Mouse (Mus musculus): ENCODE results near the gene Ctsw. TPM values are rescaled to one million over a fixed set of nuclear protein-coding genes. Genes with fewer than 3 reads are reported as not detected.
A peak's percentile ranks its signal among the peaks of the same experiment; 100 is the strongest.
"Not testable (repeated sequence)": the region's sequence is repeated elsewhere in the genome, so short reads cannot be mapped to it uniquely, and the experiment has no call there.

Ctsw gene
- polyA plus RNA-seq, 1 experiment = 12.4 TPM

- WGBS = 11% methylated on average over 10 of the region's 10 CpGs
- not testable (repeated sequence) for DNase-seq (ENCODE audit: low read depth, low spot score)
Measured at GRCm38 (mm10) chr19:5489721-5490120, 21.4 kb upstream of the Ctsw start.

GRCm38 (mm10) chr19:5488878-5489571 is 20.7 kb upstream of the Ctsw start:
- DNase-seq (ENCODE audit: low read depth, low spot score) = peak; percentile 88
- under 1% methylated on average over 26 of the region's 26 CpGs for WGBS

- under 1% methylated on average over 39 of the region's 39 CpGs for WGBS
- DNase-seq (ENCODE audit: low read depth, low spot score) = peak; percentile 88
Measured at GRCm38 (mm10) chr19:5487768-5488550, 19.7 kb upstream of the Ctsw start, which contains the start of gene Mus81. Mus81 (minus strand) TSS chr19:5488402.

- 76% methylated on average over 4 of the region's 4 CpGs for WGBS
- no peak for DNase-seq (ENCODE audit: low read depth, low spot score)
Measured at GRCm38 (mm10) chr19:5486771-5487170, 18.5 kb upstream of the Ctsw start.

GRCm38 (mm10) chr19:5486286-5486685 is 18.0 kb upstream of the Ctsw start:
- 53% methylated on average over 8 of the region's 8 CpGs for WGBS
- DNase-seq (ENCODE audit: low read depth, low spot score) = no peak

GRCm38 (mm10) chr19:5485821-5486220 is 17.5 kb upstream of the Ctsw start:
- DNase-seq (ENCODE audit: low read depth, low spot score) = no peak
- 92% methylated on average over 7 of the region's 7 CpGs for WGBS

- 87% methylated on average over 8 of the region's 8 CpGs for WGBS
- no peak for DNase-seq (ENCODE audit: low read depth, low spot score)
Measured at GRCm38 (mm10) chr19:5485371-5485770, 17.1 kb upstream of the Ctsw start.

GRCm38 (mm10) chr19:5484496-5484895 is 16.2 kb upstream of the Ctsw start:
- WGBS = 92% methylated on average over 5 of the region's 5 CpGs
- DNase-seq (ENCODE audit: low read depth, low spot score) = no peak

GRCm38 (mm10) chr19:5483386-5484359 is 15.4 kb upstream of the Ctsw start:
- DNase-seq (ENCODE audit: low read depth, low spot score) = no peak
- WGBS = 84% methylated on average over 19 of the region's 19 CpGs

- DNase-seq (ENCODE audit: low read depth, low spot score) = no peak
- 88% methylated on average over 10 of the region's 10 CpGs for WGBS
Measured at GRCm38 (mm10) chr19:5481398-5481797, 13.1 kb upstream of the Ctsw start.

- 63% methylated on average over 10 of the region's 10 CpGs for WGBS
- DNase-seq (ENCODE audit: low read depth, low spot score) = no peak
Measured at GRCm38 (mm10) chr19:5480016-5480415, 11.7 kb upstream of the Ctsw start.

GRCm38 (mm10) chr19:5477668-5478300 is 9.5 kb upstream of the Ctsw start:
- DNase-seq (ENCODE audit: low read depth, low spot score) = no peak
- WGBS = 81% methylated on average over 18 of the region's 18 CpGs

- WGBS = 89% methylated on average over 10 of the region's 10 CpGs
- no peak for DNase-seq (ENCODE audit: low read depth, low spot score)
Measured at GRCm38 (mm10) chr19:5477004-5477667, 8.8 kb upstream of the Ctsw start.

GRCm38 (mm10) chr19:5475069-5475714 is 6.9 kb upstream of the Ctsw start:
- DNase-seq (ENCODE audit: low read depth, low spot score) = no peak
- WGBS = 51% methylated on average over 13 of the region's 13 CpGs

- 1% methylated on average over 68 of the region's 68 CpGs for WGBS
- DNase-seq (ENCODE audit: low read depth, low spot score) = no peak
Measured at GRCm38 (mm10) chr19:5474281-5475068, 6.2 kb upstream of the Ctsw start.

- 2% methylated on average over 22 of the region's 22 CpGs for WGBS
- DNase-seq (ENCODE audit: low read depth, low spot score) = peak; percentile 64
Measured at GRCm38 (mm10) chr19:5473720-5474119, 5.4 kb upstream of the Ctsw start, which contains the start of gene Efemp2. Efemp2 (plus strand) TSS chr19:5473954.

- DNase-seq (ENCODE audit: low read depth, low spot score) = no peak
- 70% methylated on average over 3 of the region's 3 CpGs for WGBS
Measured at GRCm38 (mm10) chr19:5472857-5473256, 4.5 kb upstream of the Ctsw start.

GRCm38 (mm10) chr19:5471846-5472245 is 3.5 kb upstream of the Ctsw start:
- 51% methylated on average over 5 of the region's 5 CpGs for WGBS

More at GRCm38 (mm10) chr19:5471846-5472245, 3.5 kb upstream of the Ctsw start:
- DNase-seq (ENCODE audit: low read depth, low spot score) = no peak
